Mouse (Mus musculus): Measurements from ENCODE around the gene Kif7.

Gene Kif7

GRCm38 (mm10) chr7:79715187-79715981 is at the start of gene Kif7:
Kif7 (minus strand) TSS chr7:79715720.
- peak; percentile 79 for DNase-seq (ENCODE audit: low read depth)

DNA sequence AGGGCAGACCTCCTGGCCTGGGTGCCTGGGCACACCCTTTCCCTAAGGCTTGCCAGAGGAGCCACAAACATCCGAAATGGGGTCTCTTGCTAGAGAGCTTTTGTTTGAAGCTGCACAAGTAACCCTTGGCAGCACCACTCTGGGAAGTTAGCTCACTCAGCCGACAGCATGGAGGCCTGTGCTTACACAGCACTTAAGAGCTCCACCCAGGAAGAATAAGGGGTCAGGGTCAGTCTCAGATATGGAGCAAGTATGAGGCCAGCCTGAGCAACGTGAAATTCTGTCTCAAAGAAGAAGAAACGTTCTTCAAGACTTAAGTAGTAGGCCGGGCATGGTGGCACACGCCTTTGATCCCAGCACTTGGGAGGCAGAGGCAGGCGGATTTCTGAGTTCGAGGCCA is 46.6 kb upstream of the Kif7 start:
- no peak for DNase-seq (ENCODE audit: low read depth)

GRCm38 (mm10) chr7:79761124-79761876 is 45.8 kb upstream of the Kif7 start:
- no peak for DNase-seq (ENCODE audit: low read depth)

DNA sequence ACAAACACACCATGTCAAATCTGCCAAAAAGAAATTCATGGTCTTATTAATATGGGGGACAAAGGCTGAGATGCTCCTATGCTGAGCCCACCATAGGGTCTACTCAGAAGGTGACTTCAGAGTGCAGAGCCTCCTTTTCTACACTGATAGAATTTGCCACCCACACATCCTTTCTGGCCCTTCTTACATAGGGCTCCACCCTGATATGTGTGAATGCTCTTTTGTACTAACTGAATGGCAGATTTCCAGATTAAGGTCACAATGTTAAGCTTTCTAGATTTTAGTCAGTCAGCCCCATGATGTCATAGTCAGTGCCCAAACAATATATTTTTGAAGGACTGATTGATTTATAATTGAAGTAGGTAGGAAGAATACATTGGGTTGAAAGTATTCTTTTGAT is 44.2 kb upstream of the Kif7 start:
- DNase-seq (ENCODE audit: low read depth) = peak; percentile 74

DNA sequence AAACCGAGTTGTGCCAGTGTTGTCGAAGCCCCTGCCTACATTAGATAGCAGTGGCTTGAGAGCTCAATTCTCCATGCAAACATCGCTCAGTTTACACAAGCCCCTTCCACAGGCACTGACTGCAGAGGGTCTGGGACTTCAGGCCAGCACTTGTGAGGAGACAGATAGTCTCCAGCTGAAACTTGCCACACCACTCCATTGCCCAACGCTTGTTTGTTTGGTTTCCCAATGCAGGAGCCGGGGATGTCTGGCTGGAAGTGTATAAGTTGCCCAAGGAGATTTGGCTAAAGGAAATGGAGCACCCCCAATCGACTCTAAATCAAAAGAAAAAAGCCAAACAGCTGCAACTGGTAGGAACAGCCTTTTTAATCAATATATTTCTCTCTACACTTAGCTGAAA is 42.7 kb upstream of the Kif7 start:
- no peak for DNase-seq (ENCODE audit: low read depth)

DNA sequence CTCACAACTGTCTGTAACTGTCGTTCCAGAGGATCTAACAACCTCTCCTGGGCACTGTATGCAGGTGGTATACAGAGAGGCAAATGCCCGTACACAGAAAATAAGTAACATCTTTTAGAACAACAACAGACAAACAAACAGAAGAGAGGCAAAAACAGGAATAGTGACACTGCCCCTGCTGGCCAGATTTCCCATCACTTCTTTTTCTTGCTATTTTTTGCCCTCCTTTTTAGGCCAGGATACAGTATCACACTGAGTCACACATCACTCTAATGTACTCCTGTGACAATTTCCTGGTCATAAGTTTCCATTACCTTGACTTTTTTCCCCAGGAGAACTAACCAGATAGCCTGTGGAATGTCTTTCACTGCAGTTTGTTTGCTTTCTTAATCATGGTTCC is 40.8 kb upstream of the Kif7 start:
- peak; percentile 35 for DNase-seq (ENCODE audit: low read depth)

DNA sequence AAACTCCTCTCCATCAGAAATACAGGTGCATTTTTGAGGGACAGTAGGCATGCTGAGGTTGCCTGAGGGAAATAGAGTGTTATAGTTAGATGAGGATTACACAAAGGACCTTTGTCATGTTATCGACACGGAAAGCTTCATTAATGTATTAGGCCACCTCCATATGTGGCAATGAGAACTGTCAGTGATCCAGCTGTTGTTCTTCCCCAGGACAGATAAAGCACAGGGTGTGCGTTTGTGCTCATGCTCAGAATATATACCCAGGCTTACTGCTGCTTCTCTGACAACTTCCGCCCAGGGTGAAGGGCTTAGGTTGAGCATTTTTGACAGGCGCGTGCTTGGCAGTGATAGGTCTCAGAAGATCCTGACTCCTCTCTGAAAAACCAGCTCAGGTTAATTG is 34.0 kb upstream of the Kif7 start:
- DNase-seq (ENCODE audit: low read depth) = no peak

- DNase-seq (ENCODE audit: low read depth) = no peak
These were observed 32.1 kb upstream of the Kif7 start for GRCm38 (mm10) chr7:79747659-79748058.

- no peak for DNase-seq (ENCODE audit: low read depth)
These were observed 29.1 kb upstream of the Kif7 start for GRCm38 (mm10) chr7:79744585-79744984.

GRCm38 (mm10) chr7:79744051-79744450 is 28.5 kb upstream of the Kif7 start:
- DNase-seq (ENCODE audit: low read depth) = no peak

DNA sequence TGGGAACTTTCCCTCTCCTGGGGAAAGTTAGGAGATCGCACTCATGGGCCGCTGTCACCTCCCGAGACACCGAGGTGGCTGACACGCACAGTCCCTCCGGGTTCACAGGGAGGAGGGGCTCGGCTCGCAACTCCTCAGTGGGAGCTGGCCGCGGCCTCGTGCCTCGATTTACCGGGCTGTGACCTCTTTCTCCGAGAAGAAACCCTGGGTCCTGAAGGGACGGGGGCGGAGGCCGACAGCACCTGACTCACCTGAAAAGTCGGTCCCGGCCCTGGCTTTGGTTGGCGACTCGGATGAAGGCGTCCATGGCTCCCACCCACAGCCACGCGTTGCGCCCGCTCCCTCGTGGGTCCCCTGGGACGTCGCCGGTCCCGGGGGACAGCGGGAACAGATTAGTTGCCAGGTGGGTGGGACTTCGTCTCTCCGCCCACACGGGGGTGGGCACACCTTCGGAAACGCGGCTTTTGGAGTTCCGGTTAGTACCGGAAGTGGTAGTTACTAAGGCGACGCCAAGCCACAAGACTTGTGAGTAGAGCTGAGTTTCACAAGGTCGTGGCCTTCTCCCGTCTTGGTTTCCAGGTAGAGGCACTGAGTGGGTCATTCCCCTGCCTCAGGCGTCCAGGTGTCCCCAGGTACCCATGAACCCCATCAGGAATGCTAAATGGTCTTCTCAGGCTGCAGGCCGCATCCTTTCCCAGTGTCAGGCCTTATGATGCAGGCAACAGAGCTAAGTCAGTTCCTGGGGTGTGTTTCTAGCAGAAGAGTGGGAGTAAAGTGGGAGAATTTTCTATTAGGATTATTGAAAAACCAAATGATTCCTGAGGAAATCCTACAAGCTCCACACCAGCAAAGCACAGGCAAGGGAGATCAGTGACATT is 27.4 kb upstream of the Kif7 start, which contains the start of the genes Pex11a and Wdr93:
Gene Pex11a (minus strand): TSS at position 473 of the 878 bp plus-strand sequence.
Gene Wdr93 (plus strand): TSS at position 505 of the 878 bp plus-strand sequence.
- peak; percentile 92 for DNase-seq (ENCODE audit: low read depth)

- DNase-seq (ENCODE audit: low read depth) = peak; percentile 20
These were observed 26.7 kb upstream of the Kif7 start for GRCm38 (mm10) chr7:79742277-79742658.

GRCm38 (mm10) chr7:79740279-79740678 is 24.8 kb upstream of the Kif7 start:
- no peak for DNase-seq (ENCODE audit: low read depth)

GRCm38 (mm10) chr7:79738913-79739312 is 23.4 kb upstream of the Kif7 start:
- no peak for DNase-seq (ENCODE audit: low read depth)

GRCm38 (mm10) chr7:79736511-79736910 is 21.0 kb upstream of the Kif7 start:
- DNase-seq (ENCODE audit: low read depth) = no peak

- no peak for DNase-seq (ENCODE audit: low read depth)
These were observed 19.0 kb upstream of the Kif7 start for GRCm38 (mm10) chr7:79734563-79734962.

DNA sequence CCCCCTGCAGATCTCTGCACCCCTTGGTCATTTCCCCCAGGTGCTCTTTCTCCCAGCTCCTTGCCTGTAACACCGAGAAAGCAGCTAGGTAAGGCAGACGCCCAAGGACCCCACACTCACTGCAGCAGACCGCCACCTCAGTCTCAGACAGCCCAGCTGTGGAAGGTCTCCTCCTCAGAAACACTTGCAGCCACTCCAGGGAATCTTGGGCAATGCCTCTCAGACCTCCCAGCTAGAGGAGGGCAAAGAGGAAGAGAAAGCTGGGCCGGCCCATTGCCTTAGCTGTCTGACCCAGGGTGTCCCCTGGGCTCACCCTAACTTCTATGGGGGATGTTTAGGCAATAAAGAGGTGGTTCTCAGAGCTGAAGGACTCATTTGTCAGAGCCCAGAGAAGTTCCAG is 17.1 kb upstream of the Kif7 start, which contains the start of gene Plin1:
Gene Plin1 (minus strand): TSS at position 282 of the 400 bp plus-strand sequence.
- no peak for DNase-seq (ENCODE audit: low read depth)

- no peak for DNase-seq (ENCODE audit: low read depth)
These were observed 15.9 kb upstream of the Kif7 start for GRCm38 (mm10) chr7:79731438-79731837.

GRCm38 (mm10) chr7:79729743-79730370 is 14.3 kb upstream of the Kif7 start:
- DNase-seq (ENCODE audit: low read depth) = peak; percentile 53

DNA sequence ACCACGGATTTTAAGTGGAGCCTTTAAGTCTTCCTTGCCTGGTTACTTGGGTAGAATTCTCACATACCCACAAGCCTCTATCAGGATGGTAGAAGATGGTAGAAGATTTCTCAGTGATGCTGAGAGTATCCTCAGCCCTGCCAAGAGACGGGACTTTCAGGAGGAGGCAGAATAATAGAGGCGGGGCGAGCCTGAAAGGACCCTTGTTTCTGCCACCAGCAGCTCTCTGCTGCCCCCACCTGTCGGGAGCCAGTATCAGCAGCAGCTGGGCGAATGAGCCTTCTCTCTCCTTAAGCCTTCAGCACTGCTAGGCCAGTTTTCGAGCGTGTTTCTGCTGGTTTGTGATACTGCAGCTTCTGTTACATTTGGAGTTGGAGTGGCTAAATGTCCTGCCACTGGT is 13.6 kb upstream of the Kif7 start:
- DNase-seq (ENCODE audit: low read depth) = peak; percentile 83

DNA sequence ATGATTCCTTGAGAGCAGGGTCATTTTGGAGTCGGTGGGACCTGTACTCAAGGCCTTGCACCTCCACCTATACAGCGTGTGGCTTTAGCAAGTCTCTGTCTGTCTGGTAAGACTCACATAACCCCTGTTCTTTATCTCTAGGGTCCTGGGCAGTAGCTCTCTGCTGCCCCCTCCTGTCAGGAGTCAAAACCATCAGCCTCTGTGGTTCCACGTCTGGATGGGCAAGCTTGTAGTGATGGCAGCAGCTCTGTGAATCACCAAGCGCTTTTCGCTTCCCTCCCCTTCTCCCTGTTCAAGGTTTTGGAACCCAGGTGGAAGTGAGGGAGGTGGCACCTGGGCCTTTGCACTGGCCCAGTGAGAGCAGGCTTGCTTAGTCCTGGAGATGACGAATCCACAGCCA is 12.7 kb upstream of the Kif7 start:
- peak; percentile 87 for DNase-seq (ENCODE audit: low read depth)

GRCm38 (mm10) chr7:79727091-79727490 is 11.6 kb upstream of the Kif7 start:
- peak; percentile 73 for DNase-seq (ENCODE audit: low read depth)

Data from induced T-regulatory cell, adult 2 months (primary cell).